30 mouse cellular contexts compared by ENCODE assay signal in genomic region chr13:64314041-64314440, GRCm38 (mm10).
"Had no signal": no experiment of that assay in that cellular context is flagged by ENCODE, and none has a peak within 500 bp of the region (broad histone marks: within the 10 kb centered on the region; RNA-seq: fewer than 3 reads in every experiment).

No protein-coding gene starts in this region.

- H3K4me1 ChIP-seq: neural tube, embryonic 12.5 days had no signal

- H3K9me3 ChIP-seq: limb, embryonic 10.5 days; limb, embryonic 12.5 days; limb, embryonic 13.5 days; limb, embryonic 15.5 days; liver, embryonic 13.5 days; liver, embryonic 15.5 days; lung, embryonic 15.5 days; megakaryocyte, embryonic 14.5 days; midbrain, embryonic 10.5 days; midbrain, embryonic 12.5 days; midbrain, embryonic 13.5 days; midbrain, embryonic 15.5 days; neural tube, embryonic 12.5 days had no signal

- H3K9ac ChIP-seq: limb, embryonic 12.5 days; limb, embryonic 13.5 days; limb, embryonic 15.5 days; liver, embryonic 13.5 days; liver, embryonic 14.5 days; liver, embryonic 15.5 days; lung, embryonic 14.5 days; lung, embryonic 15.5 days; midbrain, embryonic 12.5 days; midbrain, embryonic 13.5 days; midbrain, embryonic 15.5 days; neural tube, embryonic 12.5 days had no signal

- H3K4me3 ChIP-seq: left cerebral cortex, adult 2 months; limb, embryonic 10.5 days; limb, embryonic 12.5 days; limb, embryonic 13.5 days; limb, embryonic 15.5 days; liver, embryonic 13.5 days; liver, embryonic 15.5 days; lung, embryonic 15.5 days; megakaryocyte, embryonic 14.5 days; midbrain, embryonic 10.5 days; midbrain, embryonic 12.5 days; midbrain, embryonic 13.5 days; midbrain, embryonic 15.5 days; myocyte; neural tube, embryonic 12.5 days had no signal

- H3K36me3 ChIP-seq: limb, embryonic 10.5 days; limb, embryonic 12.5 days; limb, embryonic 13.5 days; limb, embryonic 15.5 days; liver, embryonic 13.5 days; liver, embryonic 15.5 days; lung, embryonic 15.5 days; midbrain, embryonic 10.5 days; midbrain, embryonic 12.5 days; midbrain, embryonic 13.5 days; midbrain, embryonic 15.5 days; neural tube, embryonic 12.5 days had no signal

- DNase-seq: left cerebral cortex, postnatal 4 days; liver, embryonic 13.5 days; lung, adult 18-20 months; lung, adult 2 months; lung, embryonic 14.5 days; lung, postnatal 10 days; lung, postnatal 14 days; lung, postnatal 36 days; lung, postnatal 4 days; midbrain, embryonic 14.5 days had no signal

- H3K27ac ChIP-seq: left cerebral cortex, adult 2 months; limb, embryonic 10.5 days; limb, embryonic 12.5 days; limb, embryonic 13.5 days; limb, embryonic 15.5 days; liver, embryonic 13.5 days; liver, embryonic 14.5 days; liver, embryonic 15.5 days; lung, embryonic 15.5 days; macrophage; midbrain, embryonic 10.5 days; midbrain, embryonic 12.5 days; midbrain, embryonic 13.5 days; midbrain, embryonic 15.5 days; neural tube, embryonic 12.5 days had no signal

- H3K27me3 ChIP-seq: limb, embryonic 12.5 days; limb, embryonic 13.5 days; liver, embryonic 13.5 days; liver, embryonic 15.5 days; lung, embryonic 15.5 days; megakaryocyte, embryonic 14.5 days; midbrain, embryonic 12.5 days; midbrain, embryonic 13.5 days; midbrain, embryonic 15.5 days; neural tube, embryonic 12.5 days had no signal

- ATAC-seq: lung, postnatal 0 days; midbrain, embryonic 13.5 days; midbrain, embryonic 15.5 days; midbrain, embryonic 16.5 days had no signal

- H3K4me2 ChIP-seq: limb, embryonic 12.5 days; limb, embryonic 13.5 days; limb, embryonic 15.5 days; liver, embryonic 11.5 days; liver, embryonic 13.5 days; liver, embryonic 15.5 days; lung, embryonic 14.5 days; lung, embryonic 15.5 days; midbrain, embryonic 11.5 days; midbrain, embryonic 12.5 days; midbrain, embryonic 13.5 days; midbrain, embryonic 15.5 days; neural tube, embryonic 12.5 days had no signal
